In genomic region chr11:87465990-87466593, GRCm38 (mm10) we compare ENCODE assay signal across 17 mouse cellular contexts.
DNase-seq lines count a peak whose midpoint lies in the region; ATAC-seq and TF ChIP-seq lines count a peak whose summit lies in the region.
"Had no signal": no experiment of that assay in that cellular context is flagged by ENCODE, and none has a peak within 500 bp of the region (broad histone marks: within the 10 kb centered on the region; RNA-seq: fewer than 3 reads in every experiment).

No protein-coding gene starts in this region.

- no peaks in the 10 kb centered on the region for H3K27me3 ChIP-seq in lung, postnatal 0 days (replicated peaks; ENCODE audit: insufficient read depth, low read length)
- H3K27me3 ChIP-seq in liver, embryonic 12.5 days (replicated peaks): 0 out of 2 replicates have a peak, but pooled peaks cover 4% of the 10 kb centered on the region
- H3K27me3 ChIP-seq: embryonic facial prominence, embryonic 13.5 days; neural tube, embryonic 12.5 days; Patski had no signal

- H3K9me3 ChIP-seq in lung, postnatal 0 days (ENCODE audit: low read length): no peaks in the 10 kb centered on the region
- H3K9me3 ChIP-seq in liver, embryonic 12.5 days (replicated peaks): no peaks in the 10 kb centered on the region
- H3K9me3 ChIP-seq: embryonic facial prominence, embryonic 13.5 days; limb, embryonic 10.5 days; midbrain, embryonic 15.5 days; neural tube, embryonic 12.5 days had no signal

- ATAC-seq in lung, postnatal 0 days: no peak
- no peak for ATAC-seq in liver, embryonic 12.5 days
- ATAC-seq in activated CD4-positive, CD25-positive, alpha-beta regulatory T cell, adult 4 months: no peak
- ATAC-seq: hindbrain, postnatal 0 days; midbrain, embryonic 15.5 days; Patski had no signal

- no peaks in the 10 kb centered on the region; the same call in 1 of the 2 replicates for H3K4me1 ChIP-seq in lung, postnatal 0 days (ENCODE audit: insufficient read depth, low read depth, low read length)
- H3K4me1 ChIP-seq in liver, embryonic 12.5 days: peaks cover 52% of the 10 kb centered on the region
- H3K4me1 ChIP-seq: neural tube, embryonic 12.5 days had no signal

- no peak overlapping the region for H3K9ac ChIP-seq in lung, postnatal 0 days (replicated peaks; ENCODE audit: low read depth)
- no peak overlapping the region; the same call in 1 of the 2 replicates for H3K9ac ChIP-seq in liver, embryonic 12.5 days
- H3K9ac ChIP-seq: embryonic facial prominence, embryonic 13.5 days; midbrain, embryonic 15.5 days; neural tube, embryonic 12.5 days had no signal

- no peak overlapping the region for H3K4me3 ChIP-seq in lung, postnatal 0 days (ENCODE audit: low read depth, low read length)
- no peak overlapping the region for H3K4me3 ChIP-seq in liver, embryonic 12.5 days
- H3K4me3 ChIP-seq: embryonic facial prominence, embryonic 13.5 days; heart, adult 2 months; limb, embryonic 10.5 days; midbrain, embryonic 15.5 days; neural tube, embryonic 12.5 days had no signal

- no peak for TF ChIP-seq EP300 in lung, postnatal 0 days (IDR thresholded peaks at IDR 0.05)

- DNase-seq in lung, postnatal 0 days (ENCODE audit: low spot score): peak; percentile 55
- DNase-seq in lung, postnatal 4 days: no peak
- DNase-seq in c-Kit-negative CD71-positive TER-119-positive erythroid progenitor cells, embryonic 14.5 days (ENCODE audit: low read depth, low spot score): peak; percentile 39
- DNase-seq in naive thymus-derived CD4-positive, alpha-beta T cell, adult 2 months (ENCODE audit: low read depth): peak; percentile 37
- no peak for DNase-seq in cerebellum, adult 9-10 months
- no peak for DNase-seq in cerebellum, postnatal 25 days
- DNase-seq: cerebellum, postnatal 10 days; heart, adult 2 months; kidney, postnatal 10 days had no signal

- 59% methylated on average over 6 of the region's 6 CpGs for WGBS in lung, postnatal 0 days
- WGBS in liver, embryonic 12.5 days (ENCODE audit: insufficient replicate concordance): 43% methylated on average over 6 of the region's 6 CpGs

- no peak overlapping the region for H3K4me2 ChIP-seq in lung, postnatal 0 days (replicated peaks; ENCODE audit: low read depth, low read length)
- H3K4me2 ChIP-seq in liver, embryonic 12.5 days: peak overlapping the region; percentile 29
- H3K4me2 ChIP-seq: embryonic facial prominence, embryonic 13.5 days; midbrain, embryonic 15.5 days; neural tube, embryonic 12.5 days had no signal

- no peaks in the 10 kb centered on the region for H3K36me3 ChIP-seq in lung, postnatal 0 days (ENCODE audit: insufficient read depth, low read length)
- H3K36me3 ChIP-seq in liver, embryonic 12.5 days: no peaks in the 10 kb centered on the region
- H3K36me3 ChIP-seq: embryonic facial prominence, embryonic 13.5 days; limb, embryonic 10.5 days; midbrain, embryonic 15.5 days; neural tube, embryonic 12.5 days had no signal

- no peak overlapping the region for H3K27ac ChIP-seq in lung, postnatal 0 days (ENCODE audit: low read length)
- H3K27ac ChIP-seq in liver, embryonic 12.5 days: peak overlapping the region; percentile 38; the same call in 1 of the 2 replicates
- H3K27ac ChIP-seq: embryonic facial prominence, embryonic 13.5 days; heart, adult 2 months; hindbrain, postnatal 0 days; limb, embryonic 10.5 days; midbrain, embryonic 15.5 days; neural tube, embryonic 12.5 days had no signal

- no peak for TF ChIP-seq CTCF in lung, postnatal 0 days (IDR thresholded peaks at IDR 0.05)

Comparison
In these comparisons a context has a peak if more than half of its experiments do, and no peak if none do; other contexts are left out.
1. DNase-seq: peak in lung, postnatal 0 days (single experiment), c-Kit-negative CD71-positive TER-119-positive erythroid progenitor cells, embryonic 14.5 days (single experiment) and naive thymus-derived CD4-positive, alpha-beta T cell, adult 2 months (single experiment); none in lung, postnatal 4 days (0 of 2), cerebellum, adult 9-10 months (single experiment) and cerebellum, postnatal 25 days (0 of 2).